Mouse (Mus musculus): Measurements from ENCODE around the gene Sacs. TPM values are rescaled to one million over a fixed set of nuclear protein-coding genes. Genes with fewer than 3 reads are reported as not detected.
"Not testable (repeated sequence)": the region's sequence is repeated elsewhere in the genome, so short reads cannot be mapped to it uniquely, and the experiment has no call there.

Sacs gene
- 24.1 and 27.2 TPM in 2 replicates for total RNA-seq (2015; ENCODE audit: low replicate concordance)
- total RNA-seq (2017; ENCODE audit: low replicate concordance) = 22.5 and 28.0 TPM in 2 replicates

DNA sequence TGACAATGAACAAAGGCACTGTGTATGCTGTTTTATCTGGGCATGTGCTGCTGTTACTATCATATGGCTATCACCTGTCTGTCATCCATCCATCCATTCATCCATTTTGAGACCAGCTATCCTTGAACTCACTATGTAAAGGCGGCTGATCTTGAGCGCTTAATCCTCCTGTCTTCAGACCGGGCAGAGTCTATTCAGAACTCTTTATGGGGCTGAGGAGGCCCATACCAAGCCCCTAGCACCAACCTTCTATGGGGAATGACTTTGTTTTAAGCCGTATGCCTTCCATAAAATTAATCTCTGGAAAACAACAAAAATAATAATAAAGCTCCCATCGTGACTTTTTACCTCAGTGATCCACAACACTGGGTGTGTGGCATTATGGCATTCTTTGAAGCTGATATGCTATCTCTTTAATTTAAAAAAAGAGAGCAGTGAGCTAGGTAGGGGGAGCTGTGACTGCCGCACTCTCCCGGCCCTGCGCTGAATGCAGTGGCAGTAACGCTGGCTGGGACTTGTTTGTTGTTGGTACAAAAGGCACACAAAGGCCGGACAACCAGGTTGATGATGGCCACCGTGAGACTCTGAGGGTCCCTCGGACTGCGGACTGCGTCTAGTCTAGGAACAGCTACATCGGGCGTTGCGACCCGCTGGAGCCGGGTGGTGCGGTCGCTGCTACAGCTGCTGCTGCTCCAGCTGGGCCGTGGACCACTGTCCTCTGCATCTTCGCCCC lies at the start of gene Sacs:
Gene Sacs, plus strand, starts transcription at position 464 of the 733 bp plus-strand sequence.
- no peak for ATAC-seq (replicated peaks; ENCODE audit: low FRiP score, poor library complexity, severe bottlenecking)

DNA sequence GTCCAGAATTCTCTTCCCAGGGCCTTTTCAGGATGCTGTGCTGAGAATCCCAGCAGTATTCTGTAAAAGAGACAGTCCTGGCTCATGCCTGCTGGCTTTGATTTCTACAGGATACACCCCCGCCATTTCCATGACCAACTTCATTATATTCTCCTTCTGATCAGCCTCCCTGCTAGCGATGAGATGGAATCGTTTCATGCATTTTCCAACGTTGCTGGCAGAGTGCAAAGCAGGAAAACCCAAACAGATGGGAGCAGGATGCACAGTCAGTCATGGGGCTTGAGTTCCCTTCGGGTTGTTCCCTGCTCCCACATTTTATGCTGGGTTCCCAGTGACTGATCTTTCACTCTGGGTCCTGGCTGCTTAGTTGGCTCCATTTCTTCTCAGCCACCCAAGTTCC lies 47.3 kb upstream of the Sacs start:
- no peak for ATAC-seq (replicated peaks; ENCODE audit: low FRiP score, poor library complexity, severe bottlenecking)

DNA sequence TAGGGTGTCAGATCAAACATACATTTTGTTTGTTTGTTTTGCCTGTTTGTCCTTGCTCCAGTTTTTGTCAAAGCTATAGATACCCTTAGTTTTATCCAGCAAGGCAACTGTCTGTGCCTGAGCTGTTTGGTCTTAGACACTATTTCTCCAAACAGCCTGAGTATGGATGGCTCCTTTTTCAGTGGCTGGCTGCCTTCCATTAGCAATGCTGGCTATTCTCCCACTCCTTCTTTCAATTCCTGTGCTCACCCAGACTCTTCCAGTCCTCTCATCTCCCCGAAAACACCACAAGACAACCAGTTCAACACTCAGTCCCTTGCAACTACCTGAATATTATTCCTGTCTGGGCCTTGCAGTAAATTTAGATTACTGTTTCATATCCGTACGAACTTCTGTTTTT lies 46.2 kb upstream of the Sacs start:
- ATAC-seq (replicated peaks; ENCODE audit: low FRiP score, poor library complexity, severe bottlenecking) = no peak

GRCm38 (mm10) chr14:61097974-61098625 lies 40.2 kb upstream of the Sacs start:
- ATAC-seq (replicated peaks; ENCODE audit: low FRiP score, poor library complexity, severe bottlenecking) = no peak

DNA sequence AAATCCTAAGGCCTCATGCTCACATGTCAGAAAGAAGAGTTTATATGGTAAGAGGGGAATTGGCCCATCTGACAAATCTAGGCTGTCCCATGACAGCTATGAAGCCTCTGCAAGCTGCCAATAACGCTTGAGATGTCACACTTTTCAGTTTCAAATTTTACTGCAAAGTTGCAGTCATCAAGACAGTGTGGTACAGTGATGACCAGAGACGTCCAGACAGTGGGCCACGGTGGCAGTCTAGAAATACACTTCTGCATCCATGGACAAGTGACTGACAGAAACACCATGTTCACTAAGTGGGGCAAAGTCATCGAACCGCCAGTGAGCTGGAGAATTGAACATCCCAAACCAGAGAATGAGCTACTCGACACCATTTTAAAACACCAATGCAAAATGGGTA lies 37.5 kb upstream of the Sacs start:
- no peak for ATAC-seq (replicated peaks; ENCODE audit: low FRiP score, poor library complexity, severe bottlenecking)

GRCm38 (mm10) chr14:61106404-61106803 lies 31.9 kb upstream of the Sacs start:
- ATAC-seq (replicated peaks; ENCODE audit: low FRiP score, poor library complexity, severe bottlenecking) = no peak

DNA sequence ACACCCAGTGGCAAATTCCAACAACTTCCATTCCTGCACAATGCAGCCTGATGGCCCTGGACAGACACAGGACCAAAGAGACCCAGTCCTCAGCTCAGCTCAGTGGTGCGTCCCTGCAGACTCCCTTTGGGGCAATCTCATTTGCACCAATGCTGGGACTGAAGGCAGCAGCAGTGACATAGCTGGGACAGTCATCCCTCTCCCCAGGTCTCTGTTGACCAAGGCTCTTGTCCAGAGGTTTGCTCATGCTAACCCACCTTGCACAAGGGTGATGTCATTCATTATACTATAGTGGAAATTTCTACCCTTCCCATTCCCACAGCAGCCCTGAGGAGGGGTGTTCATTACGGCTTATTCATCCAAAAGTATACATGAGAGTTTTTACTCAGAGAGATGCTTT lies 29.6 kb upstream of the Sacs start:
- no peak for ATAC-seq (replicated peaks; ENCODE audit: low FRiP score, poor library complexity, severe bottlenecking)

- no peak for ATAC-seq (replicated peaks; ENCODE audit: low FRiP score, poor library complexity, severe bottlenecking)
Observed at GRCm38 (mm10) chr14:61112404-61112803, 25.9 kb upstream of the Sacs start.

DNA sequence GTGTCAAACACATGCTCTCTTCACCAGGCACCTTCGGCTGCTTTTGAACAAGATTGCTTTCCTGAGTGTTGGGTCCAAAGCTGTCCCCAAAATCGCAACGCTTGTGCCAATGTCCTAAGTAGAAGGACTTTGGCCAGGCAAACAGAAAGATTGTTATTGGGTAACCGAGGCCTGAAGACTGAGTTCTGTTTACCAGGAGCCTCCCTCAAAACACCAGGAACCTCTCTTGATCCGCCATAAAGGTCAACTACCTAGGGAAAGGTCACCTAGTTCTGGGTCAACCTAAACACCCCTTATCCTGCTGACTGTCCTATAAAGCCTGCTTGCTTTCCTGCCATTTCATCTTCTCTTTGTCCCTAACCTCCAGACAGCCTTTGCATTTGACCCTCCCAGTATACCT lies 13.5 kb upstream of the Sacs start:
- no peak for ATAC-seq (replicated peaks; ENCODE audit: low FRiP score, poor library complexity, severe bottlenecking)

DNA sequence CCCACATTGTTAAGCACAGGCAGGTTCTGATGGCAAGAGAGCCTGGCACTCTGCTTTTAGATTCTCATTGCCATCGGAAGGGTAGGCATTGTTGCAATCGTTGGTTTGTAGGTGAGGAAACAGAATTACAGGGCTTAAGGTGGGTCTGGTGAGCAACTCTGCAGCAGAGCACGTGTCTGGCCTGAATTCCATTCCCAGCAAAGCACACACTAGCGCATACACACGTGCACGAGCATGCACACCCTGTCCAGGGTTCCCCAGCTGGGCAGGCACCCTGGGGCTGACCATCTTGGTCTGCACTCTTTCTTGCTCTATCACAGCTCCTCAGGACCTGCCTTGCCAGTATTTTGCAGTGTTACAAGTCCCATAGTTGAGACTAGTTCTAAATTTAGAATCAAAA lies 13.1 kb upstream of the Sacs start:
- ATAC-seq (replicated peaks; ENCODE audit: low FRiP score, poor library complexity, severe bottlenecking) = no peak

DNA sequence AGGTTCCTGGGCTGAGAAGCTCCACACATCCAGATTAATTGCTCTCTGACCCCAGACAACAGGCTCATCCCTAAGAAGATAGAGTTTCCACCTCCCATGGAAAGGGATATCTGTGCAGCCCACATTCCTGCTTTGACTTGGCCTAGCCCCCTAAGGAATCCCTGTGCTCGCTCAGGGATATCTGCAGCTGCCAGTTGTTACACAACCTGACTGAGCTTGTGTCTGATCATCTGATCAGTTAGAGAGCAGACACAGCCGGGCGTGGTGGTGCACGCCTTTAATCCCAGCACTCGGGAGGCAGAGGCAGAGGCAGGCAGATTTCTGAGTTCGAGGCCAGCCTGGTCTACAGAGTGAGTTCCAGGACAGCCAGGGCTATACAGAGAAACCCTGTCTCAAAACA lies 10.9 kb upstream of the Sacs start:
- ATAC-seq (replicated peaks; ENCODE audit: low FRiP score, poor library complexity, severe bottlenecking) = not testable (repeated sequence)

- ATAC-seq (replicated peaks; ENCODE audit: low FRiP score, poor library complexity, severe bottlenecking) = no peak
Observed at GRCm38 (mm10) chr14:61128961-61129507, 9.2 kb upstream of the Sacs start.

- ATAC-seq (replicated peaks; ENCODE audit: low FRiP score, poor library complexity, severe bottlenecking) = no peak
Observed at GRCm38 (mm10) chr14:61132556-61132955, 5.7 kb upstream of the Sacs start.

- ATAC-seq (replicated peaks; ENCODE audit: low FRiP score, poor library complexity, severe bottlenecking) = no peak
Observed at GRCm38 (mm10) chr14:61134381-61135030, 3.8 kb upstream of the Sacs start.

- no peak for ATAC-seq (replicated peaks; ENCODE audit: low FRiP score, poor library complexity, severe bottlenecking)
Observed at GRCm38 (mm10) chr14:61137410-61137809, 847 bp upstream of the Sacs start.

- no peak for ATAC-seq (replicated peaks; ENCODE audit: low FRiP score, poor library complexity, severe bottlenecking)
Observed at GRCm38 (mm10) chr14:61138727-61139067, 440 bp downstream of the Sacs start.

DNA sequence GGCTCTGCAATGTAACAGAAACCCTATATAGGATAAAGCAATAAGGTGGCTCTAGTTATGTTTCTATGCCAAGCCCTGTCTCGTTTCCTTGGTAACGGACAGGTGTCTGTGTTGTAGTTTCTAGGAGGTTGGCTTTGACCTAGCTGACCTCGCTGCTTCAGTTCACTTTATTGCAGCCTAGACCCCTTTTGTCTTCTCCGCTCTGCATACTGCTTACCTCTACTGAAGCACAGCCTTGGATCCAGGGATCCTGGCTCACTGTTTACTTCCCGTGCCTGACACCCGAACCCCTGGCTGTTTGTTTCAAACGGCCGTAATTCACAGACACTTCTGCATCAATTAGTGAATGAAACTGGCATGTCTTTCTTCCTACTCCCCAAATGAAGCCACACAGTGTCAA lies 5.1 kb downstream of the Sacs start:
- ATAC-seq (replicated peaks; ENCODE audit: low FRiP score, poor library complexity, severe bottlenecking) = no peak

- no peak for ATAC-seq (replicated peaks; ENCODE audit: low FRiP score, poor library complexity, severe bottlenecking)
Observed at GRCm38 (mm10) chr14:61143869-61144268, 5.6 kb downstream of the Sacs start.

- ATAC-seq (replicated peaks; ENCODE audit: low FRiP score, poor library complexity, severe bottlenecking) = not testable (repeated sequence)
Observed at GRCm38 (mm10) chr14:61150416-61150815, 12.2 kb downstream of the Sacs start.

GRCm38 (mm10) chr14:61154900-61155585 lies 16.8 kb downstream of the Sacs start:
- no peak for ATAC-seq (replicated peaks; ENCODE audit: low FRiP score, poor library complexity, severe bottlenecking)

All from erythroid progenitor cell, adult 5-6 weeks (primary cell).